Mouse (Mus musculus) cerebellum, adult (tissue): ENCODE measurements around the gene Gm10842.
"Not testable (repeated sequence)": the region's sequence is repeated elsewhere in the genome, so short reads cannot be mapped to it uniquely, and the experiment has no call there.

Experiments
- ATAC-seq: cut with Nextera tagmentation; 2 replicates; pipeline ENCODE4 v1.9.2; 2017; ENCODE audit warnings: mild to moderate bottlenecking, moderate library complexity, mixed read lengths; ENCODE audit not compliant: insufficient number of reproducible peaks, low FRiP score, low TSS enrichment

The Gm10842 gene

GRCm38 (mm10) chr11:105146593-105146992, at the start of gene Gm10842:
Gene Gm10842, plus strand, starts transcription at chr11:105146893.
- ATAC-seq: no peak

GRCm38 (mm10) chr11:105112448-105112847, 34.2 kb upstream of the Gm10842 start:
- ATAC-seq: not testable (repeated sequence)

GRCm38 (mm10) chr11:105117814-105118213, 28.9 kb upstream of the Gm10842 start:
- ATAC-seq: no peak

GRCm38 (mm10) chr11:105120551-105121061, 26.1 kb upstream of the Gm10842 start:
- ATAC-seq: no peak

- ATAC-seq: not testable (repeated sequence)
These were observed 24.9 kb upstream of the Gm10842 start for GRCm38 (mm10) chr11:105121792-105122191.

GRCm38 (mm10) chr11:105123986-105124385, 22.7 kb upstream of the Gm10842 start:
- no peak for ATAC-seq

- peak; percentile 91 for ATAC-seq
These were observed 20.8 kb upstream of the Gm10842 start, which contains the start of gene Mettl2 for GRCm38 (mm10) chr11:105125735-105126519. Gene Mettl2, plus strand, starts transcription at chr11:105126425.

GRCm38 (mm10) chr11:105126520-105127029, 20.1 kb upstream of the Gm10842 start:
- ATAC-seq: peak; percentile 31; the same call in 1 of the 2 replicates

- ATAC-seq: no peak
These were observed 11.0 kb upstream of the Gm10842 start for GRCm38 (mm10) chr11:105135692-105136091.

- not testable (repeated sequence) for ATAC-seq
These were observed 9.4 kb upstream of the Gm10842 start for GRCm38 (mm10) chr11:105137255-105137654.

- ATAC-seq: not testable (repeated sequence)
These were observed 6.2 kb upstream of the Gm10842 start for GRCm38 (mm10) chr11:105140512-105140911.

GRCm38 (mm10) chr11:105141115-105141514, 5.6 kb upstream of the Gm10842 start:
- ATAC-seq: no peak

GRCm38 (mm10) chr11:105143564-105143963, 3.1 kb upstream of the Gm10842 start:
- ATAC-seq: no peak

- no peak for ATAC-seq
These were observed 2.6 kb upstream of the Gm10842 start for GRCm38 (mm10) chr11:105144084-105144483.

- ATAC-seq: no peak
These were observed 2.0 kb upstream of the Gm10842 start for GRCm38 (mm10) chr11:105144508-105145210.

GRCm38 (mm10) chr11:105145211-105145610, 1.5 kb upstream of the Gm10842 start:
- ATAC-seq: no peak

GRCm38 (mm10) chr11:105149353-105149752, 2.7 kb downstream of the Gm10842 start:
- ATAC-seq: no peak

GRCm38 (mm10) chr11:105149766-105150165, 3.1 kb downstream of the Gm10842 start:
- no peak for ATAC-seq

GRCm38 (mm10) chr11:105150691-105151090, 4.0 kb downstream of the Gm10842 start:
- no peak for ATAC-seq

- ATAC-seq: no peak
These were observed 4.7 kb downstream of the Gm10842 start for GRCm38 (mm10) chr11:105151226-105152016.
